Mouse (Mus musculus): Measurements from ENCODE around the gene Klhl36.
A peak's percentile ranks its signal among the peaks of the same experiment; 100 is the strongest.
"Not testable (repeated sequence)": the region's sequence is repeated elsewhere in the genome, so short reads cannot be mapped to it uniquely, and the experiment has no call there.

Gene Klhl36

DNA sequence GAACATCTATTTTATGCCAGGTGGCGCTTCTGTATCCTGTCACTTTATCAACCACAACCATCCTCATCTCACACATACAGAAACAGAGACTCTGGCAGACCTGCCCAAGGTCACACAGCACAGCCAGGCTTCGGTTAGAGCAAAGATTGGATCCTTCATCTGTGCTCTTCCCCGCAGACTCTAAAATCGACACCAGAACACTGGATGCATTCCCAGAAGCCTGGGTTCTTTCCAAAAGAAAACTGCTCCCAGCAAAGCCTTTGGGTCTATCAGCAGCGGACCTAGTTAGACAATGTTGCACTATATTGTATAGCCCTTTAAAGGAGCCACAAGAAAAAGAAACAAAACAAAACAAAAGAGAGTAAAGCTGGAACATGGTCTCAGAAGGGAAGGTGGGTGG lies 26.8 kb upstream of the Klhl36 start:
- DNase-seq (ENCODE audit: low spot score), result no peak

DNA sequence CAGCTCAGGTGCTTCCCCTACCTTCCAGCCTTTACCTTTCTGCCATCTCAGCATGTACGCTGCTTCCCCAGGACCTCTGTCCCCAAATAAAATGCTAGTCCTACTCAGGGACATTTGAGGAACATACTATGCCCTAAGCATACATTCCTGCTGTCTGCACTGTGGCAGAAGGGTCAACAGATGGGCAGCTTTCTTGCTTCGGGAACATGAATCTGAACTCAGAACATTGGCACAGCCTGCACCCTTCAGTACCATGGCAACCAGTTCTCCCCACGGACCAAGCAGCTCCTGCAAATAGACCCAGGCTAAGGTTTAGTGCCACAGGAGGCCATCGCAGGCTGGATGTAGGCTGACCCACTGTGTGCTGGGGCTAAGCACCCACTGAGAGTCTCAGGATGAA lies 25.2 kb upstream of the Klhl36 start:
- no peak for DNase-seq (ENCODE audit: low spot score)

DNA sequence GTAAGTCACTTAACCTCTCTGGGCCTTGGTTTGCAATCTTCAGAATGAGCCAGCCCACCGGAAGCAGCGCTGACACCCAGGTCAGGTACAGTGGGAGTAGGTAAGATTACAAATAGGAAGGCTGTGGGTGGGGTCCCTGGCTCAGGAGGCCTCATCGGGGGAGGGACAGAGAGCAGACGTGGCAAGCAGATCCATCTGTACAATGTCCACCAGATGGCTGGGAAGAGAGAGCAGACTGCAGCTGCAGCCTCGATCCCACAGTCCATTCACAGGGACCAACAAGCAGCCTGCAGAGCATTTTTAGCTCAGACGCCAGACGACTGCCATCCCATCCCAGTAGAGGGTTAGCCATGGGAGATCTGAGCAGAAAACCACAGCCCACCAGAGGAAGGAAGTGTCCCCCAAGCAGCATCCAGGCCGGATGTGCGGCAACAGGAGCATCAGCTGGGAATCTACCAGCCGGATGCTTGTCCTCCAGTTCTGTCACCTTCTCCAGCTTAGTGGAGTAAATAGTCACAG lies 24.5 kb upstream of the Klhl36 start:
- DNase-seq (ENCODE audit: low spot score), result no peak

DNA sequence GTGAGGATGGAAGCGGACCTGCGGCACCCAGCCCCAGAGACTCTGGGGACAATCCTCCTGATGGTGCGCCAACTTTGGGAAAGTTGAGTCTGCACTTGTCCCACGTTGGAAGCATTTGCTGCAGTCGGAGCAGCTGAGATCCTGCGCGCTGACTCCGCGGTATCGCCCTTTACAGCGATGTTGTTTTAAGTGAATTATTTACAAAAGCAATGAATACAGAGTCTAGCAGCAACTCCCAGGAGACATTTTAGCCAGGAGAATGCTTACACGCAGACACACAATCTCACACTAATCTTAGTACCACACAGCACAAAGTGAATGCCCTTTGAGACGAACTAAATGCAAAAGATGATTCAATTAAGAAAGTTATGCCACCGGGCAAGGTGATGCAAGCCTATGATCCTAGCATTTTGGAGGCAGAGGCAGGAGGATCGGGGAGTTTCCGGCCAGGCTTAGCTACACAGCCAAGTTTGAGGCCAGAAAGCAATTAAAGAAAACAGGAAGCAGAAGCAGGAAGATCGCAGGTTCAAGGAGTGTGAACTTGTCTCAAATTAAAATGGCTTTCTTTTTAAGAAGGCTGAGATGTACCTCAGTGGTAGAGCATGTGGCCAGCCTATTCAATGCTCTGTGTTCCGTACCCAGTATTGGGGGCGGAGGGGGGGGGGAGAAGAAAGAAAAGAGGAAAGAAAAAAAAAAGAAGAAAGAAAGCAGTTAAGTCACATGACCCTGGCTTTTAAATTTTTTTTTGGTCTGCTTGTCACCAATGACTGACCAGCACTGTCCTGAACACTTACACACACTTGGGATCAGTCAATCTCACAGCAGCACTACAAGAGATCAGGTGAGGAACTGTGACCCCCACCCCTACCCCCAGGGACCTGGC lies 23.7 kb upstream of the Klhl36 start:
- no peak for DNase-seq (ENCODE audit: low spot score)

DNA sequence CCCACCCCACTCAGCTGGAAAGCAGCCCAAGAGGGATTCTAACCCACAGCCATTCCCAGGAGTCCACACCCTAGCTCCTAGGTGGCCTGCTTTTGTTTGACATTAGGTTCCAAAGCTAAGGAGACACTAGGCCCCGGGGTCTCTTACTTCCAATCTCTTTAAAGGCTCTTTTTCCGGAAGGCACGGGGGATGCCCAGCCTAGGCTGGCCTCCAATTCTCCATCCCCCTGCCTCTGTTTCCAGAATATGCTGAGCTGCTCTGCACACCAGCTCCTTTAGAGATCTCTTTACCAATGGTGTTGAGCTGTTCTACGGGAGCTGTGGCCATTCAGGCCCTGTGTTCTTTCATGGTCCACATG lies 23.1 kb upstream of the Klhl36 start:
- no peak for DNase-seq (ENCODE audit: low spot score)

DNA sequence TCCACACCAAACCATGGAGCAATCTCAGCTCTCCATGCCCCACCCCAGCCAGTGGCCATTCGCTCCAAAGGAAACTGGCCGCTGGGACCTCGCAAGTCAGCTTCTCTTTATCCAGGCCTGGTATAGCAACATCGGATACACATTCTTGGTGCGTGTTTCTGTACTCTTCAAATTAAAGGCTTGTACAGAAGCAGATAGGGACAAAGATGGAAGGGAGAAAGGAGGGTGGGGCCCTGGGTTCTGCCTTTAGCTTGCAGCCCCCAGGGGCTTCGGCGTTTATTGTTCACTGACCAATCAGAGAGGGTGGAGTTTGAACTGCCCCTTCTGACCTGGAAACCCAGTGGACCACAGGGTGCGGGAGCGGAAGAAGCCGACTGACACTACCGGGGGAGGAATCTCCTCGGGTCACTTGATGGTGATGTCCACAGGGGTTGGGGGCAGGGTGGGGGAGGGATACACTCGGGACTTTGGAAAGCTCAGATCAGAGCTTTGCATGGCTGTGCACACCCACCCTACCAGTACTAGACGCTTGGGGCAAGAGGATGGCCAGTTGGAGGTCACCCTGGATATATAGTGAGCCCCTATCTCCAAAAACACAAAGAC lies 22.5 kb upstream of the Klhl36 start:
- DNase-seq (ENCODE audit: low spot score), result peak; percentile 56

DNA sequence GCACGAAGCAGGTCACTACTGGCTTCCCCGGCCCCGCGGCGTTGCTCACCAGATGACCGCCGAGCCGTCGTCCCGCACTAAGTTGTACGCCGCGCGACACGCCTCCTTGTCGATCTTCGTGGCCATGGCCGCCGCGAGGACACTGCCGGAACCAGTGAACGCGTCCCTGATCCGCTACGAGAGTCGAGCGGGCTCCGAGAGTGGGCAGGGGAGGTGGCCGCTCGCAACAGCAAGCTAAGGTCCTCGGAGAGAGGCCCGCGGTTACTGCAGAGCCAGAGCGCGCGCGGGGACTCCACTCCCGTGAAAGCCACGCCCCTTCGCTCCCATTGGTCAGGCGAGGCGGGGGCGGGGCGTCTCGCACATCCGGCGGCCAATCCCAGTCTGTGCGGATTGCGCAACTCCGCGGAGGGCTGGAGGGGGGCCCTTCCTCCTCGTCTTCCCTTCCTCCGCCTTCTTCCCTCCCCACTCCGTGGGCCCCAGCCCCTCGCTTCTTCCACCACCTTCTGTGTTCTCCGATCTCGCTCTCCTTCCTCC lies 21.7 kb upstream of the Klhl36 start, which contains the start of gene Cotl1:
Cotl1 (minus strand) TSS at position 270 of the 534 bp plus-strand sequence.
- DNase-seq (ENCODE audit: low spot score), result peak; percentile 97

DNA sequence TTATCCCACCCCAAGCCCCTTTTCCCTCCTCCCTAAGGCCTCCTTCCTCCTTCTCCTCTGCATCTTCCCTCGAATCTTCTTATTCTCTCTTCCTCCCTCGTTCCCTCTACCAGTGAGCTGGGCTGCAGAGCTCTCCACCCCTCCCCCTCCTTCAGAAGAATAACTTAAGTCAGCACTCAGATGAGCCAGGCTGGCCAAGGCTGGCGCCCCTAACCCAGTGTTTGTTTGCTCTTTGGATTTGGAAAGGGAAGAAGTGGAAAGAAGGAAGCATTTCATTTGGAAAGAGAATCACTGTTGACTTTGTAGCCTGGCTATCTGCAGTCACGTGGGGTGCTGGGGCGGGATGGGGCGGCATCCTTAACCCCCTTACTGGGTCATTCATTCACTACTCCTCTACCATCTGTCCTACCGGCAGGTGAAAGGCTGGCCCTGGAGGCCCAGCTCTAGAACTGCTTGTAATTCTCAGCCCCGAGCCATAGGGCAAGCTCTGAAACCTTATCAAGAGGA lies 21.1 kb upstream of the Klhl36 start:
- peak; percentile 50 for DNase-seq (ENCODE audit: low spot score)

DNA sequence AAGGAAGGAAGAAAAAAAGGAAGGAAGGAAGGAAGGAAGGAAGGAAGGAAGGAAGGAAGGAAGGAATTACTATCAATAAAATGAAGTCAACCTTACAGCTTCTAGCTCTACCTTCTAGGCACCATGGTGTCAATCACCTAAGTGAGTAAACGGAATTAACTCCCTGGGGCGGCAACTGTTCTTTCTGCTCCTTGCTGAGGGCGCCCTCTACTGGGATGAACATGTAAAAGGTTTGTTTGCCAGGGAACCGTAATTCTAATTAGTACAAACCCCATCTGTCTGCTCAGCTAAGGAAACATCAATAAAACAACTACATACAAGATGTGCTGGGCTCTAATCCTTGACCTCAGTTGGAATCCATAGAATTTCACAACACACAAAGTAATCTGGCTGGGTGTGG lies 18.6 kb upstream of the Klhl36 start:
- DNase-seq (ENCODE audit: low spot score), result peak; percentile 91

DNA sequence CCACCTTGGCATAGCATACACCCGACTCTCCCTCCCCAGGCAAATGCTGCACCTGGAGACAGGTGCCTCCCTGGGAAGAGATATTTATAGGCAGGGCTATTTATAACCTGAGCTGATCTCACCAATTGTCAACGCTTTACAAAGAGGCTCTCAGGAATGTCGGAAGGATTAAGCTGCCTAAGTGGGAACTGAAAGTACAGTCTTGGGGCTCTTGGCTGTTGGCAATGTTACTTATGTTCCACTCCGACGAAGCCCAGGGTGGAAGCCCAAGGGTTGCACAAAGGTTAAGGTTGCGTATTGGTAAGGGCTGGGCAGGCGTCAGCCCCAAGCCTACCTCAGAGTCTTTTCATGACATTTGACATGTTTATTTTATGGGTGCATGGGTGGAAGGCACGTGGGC lies 17.5 kb upstream of the Klhl36 start:
- no peak for DNase-seq (ENCODE audit: low spot score)

DNA sequence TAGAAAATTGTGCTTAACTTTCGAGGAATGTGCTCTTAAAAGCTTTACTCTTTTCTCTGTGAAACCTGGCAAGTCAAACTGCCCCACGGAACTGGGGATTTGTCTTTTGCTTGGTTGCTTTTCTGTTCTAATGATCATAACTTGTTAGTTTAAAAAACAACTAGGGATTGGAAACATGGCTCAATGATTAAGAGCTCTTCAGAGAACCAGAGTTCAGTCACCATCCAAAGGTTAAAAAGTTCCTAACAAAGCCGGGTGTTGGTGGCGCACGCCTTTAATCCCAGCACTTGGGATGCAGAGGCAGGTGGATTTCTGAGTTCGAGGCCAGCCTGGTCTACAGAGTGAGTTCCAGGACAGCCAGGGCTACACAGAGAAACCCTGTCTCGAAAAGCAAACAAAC lies 16.3 kb upstream of the Klhl36 start:
- not testable (repeated sequence) for DNase-seq (ENCODE audit: low spot score)

DNA sequence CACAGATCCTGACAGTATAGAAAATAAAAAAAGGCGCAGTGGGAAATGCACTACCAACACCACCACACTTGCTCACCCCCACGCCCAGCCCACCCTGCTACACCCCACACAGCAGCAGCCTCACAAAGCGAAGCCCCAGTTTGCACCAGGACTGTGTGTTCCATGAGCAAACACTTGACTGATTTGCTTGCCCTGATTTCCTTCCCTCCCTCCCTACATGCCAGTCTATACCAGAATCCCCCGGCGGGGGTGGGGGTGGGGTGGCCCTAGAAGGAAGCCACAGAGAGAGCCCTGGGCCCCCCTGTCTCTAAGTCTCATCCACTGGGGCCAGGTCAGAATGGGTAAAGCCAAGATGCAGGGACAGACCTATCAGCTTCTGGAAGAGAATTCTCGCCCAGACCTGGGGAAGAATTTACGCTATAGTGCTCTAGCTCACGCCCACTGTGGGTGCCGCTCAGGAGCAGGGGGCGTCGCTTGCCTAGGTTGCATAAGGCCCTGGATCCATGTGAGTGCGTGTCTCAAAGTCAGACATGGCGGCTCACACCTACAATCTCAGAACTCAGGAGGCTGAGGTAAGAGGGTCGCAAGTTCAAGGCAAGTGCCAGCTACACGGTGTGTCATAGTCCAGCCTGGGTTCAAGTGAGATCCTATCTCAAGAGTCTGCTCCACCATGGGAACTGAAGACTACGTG lies 14.7 kb upstream of the Klhl36 start:
- no peak for DNase-seq (ENCODE audit: low spot score)

DNA sequence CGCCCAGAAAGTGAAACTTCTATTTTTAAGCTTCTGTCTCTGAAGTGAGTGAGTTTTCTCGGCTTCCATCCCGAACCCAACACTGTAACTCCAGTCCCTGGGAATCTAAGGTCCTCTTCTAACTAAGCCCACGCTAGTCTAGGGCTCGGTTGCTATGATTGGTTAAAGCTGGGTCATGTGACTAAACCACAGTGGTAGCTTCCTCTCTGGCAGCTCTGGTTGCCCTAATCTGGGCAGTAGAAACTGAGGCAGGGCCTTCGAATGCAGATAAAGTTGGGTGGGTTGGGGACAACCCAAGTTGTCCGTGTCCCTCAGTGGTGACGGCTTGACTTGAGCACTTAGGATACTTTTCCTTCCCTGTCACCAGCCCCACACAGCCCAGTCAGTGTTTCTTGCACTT lies 8.5 kb upstream of the Klhl36 start:
- no peak for DNase-seq (ENCODE audit: low spot score)

DNA sequence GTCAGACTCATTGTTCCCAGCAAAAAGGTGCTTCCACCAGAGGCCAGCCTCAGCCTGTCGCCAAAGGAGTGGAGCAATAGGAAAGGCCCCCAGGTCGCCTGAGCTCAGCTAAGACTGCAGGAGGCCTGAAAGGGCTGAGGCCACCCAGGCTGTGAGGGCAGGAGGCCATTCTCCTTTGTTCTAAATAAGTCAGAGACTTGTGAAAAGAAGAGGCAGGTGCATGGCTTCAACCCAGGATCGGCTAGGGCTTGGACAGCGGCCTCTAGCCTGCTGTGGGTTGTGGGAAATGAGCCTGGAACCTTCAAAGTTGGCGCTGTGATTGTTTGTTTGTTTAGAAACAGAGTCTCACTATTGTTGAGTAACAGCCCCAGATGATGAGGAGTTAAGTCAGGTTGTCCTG lies 8.0 kb upstream of the Klhl36 start:
- no peak for DNase-seq (ENCODE audit: low spot score)

DNA sequence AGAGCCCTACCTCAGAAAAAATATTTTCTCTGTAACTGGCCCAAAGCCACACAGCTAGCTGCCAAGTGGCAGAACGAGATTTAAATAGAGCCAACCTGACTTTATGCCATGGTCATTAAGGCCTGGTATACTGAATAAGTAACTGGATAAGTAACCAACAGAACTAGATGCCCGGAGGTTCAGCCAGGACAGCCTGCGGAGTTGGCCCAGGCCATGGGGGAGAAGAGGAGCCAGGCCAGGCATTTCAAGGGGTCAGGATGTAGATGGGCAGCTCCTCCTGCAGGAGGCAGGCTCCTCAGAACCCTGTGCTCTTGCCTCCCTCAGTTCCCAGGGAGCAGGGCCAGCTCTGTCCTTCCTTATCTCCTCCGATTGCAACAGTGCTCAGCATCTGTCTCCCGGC lies 6.4 kb upstream of the Klhl36 start:
- no peak for DNase-seq (ENCODE audit: low spot score)

DNA sequence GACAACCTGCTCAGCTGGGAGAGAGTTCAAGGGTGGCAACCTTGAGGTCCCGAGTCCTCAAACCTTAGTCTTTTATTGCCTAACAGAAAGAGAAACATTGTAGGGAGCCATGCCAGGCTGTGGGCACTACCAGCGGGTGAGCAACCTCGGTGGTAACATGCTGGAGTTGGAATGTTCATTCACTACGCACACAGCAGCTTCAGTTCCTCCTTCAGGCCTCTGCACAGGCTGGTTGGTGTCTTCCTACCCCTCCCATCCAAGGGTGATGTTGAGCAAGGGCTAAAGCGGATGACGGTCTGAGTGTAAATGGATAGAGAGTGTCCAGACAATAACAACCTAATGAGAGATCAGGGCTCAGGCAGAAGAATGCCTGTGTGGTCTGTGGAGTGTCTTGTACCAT lies 4.3 kb upstream of the Klhl36 start:
- no peak for DNase-seq (ENCODE audit: low spot score)

DNA sequence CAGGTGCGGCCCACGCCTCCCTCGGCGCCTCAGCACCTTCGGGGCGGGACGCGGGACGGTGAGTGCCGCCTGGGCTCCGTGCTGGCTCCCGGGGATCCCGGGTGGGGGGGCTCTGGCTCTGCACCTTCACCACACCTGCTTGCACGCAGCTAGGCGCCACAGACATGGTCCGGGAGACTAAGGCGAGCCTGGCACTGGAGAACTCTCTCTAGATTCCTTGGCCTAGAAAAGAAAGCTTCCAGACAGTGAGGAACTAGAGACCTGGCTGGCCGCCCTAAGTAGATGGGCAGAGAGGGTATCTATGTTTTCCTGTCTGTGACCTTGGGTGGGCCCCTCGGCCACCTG lies 296 bp downstream of the Klhl36 start:
- no peak for DNase-seq (ENCODE audit: low spot score)

DNA sequence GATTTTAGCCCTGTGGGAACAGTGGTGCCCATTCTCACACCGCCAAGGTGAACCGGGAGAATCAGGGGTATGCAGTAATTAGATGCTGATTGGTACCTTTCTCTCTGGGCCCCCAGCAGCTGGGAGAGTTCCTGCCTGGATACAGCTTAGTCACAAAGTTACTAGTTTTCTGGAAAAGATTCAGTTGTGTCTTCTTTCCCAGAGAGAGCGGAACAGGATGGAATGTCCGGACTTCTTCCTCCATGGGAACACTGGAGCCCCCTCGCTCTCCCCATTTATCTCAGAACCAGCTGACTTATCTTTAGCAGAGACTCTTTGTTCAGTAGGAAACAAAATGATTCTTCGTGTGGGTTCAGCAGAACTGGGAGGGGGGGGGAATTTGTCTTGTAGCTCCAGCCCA lies 683 bp downstream of the Klhl36 start:
- no peak for DNase-seq (ENCODE audit: low spot score)

DNA sequence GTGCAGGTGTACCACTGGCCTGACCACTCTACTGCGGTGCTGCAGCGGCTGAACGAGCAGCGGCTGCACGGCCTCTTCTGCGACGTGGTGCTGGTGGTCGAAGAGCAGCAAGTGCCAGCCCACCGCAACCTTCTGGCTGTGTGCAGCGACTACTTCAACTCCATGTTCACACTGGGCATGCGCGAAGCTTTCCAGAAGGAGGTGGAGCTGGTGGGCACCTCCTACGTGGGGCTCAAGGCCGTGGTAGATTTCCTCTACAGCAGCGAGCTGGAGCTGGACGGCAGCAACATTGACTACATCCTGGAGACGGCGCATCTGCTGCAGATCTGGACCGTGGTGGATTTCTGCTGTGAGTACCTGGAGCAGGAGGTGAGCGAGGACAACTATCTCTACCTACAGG lies 7.5 kb downstream of the Klhl36 start:
- DNase-seq (ENCODE audit: low spot score), result no peak

DNA sequence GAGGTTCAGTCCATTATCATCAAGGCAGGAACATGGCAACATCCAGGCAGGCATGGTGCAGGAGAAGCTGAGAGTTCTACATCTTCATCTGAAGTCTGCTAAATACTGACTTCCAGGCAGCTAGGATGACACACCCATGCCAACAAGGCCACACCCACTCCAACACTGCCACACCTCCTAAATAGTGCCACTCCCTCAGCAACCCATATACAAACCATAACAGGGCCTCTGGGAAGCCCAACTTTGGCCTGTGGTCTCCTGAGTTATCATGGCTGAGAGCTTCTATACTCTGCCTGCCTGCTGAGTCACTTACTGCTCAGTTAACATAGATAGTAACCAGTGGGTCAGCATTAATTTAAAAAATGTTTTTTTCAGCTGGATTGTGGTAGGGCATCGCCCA lies 11.1 kb downstream of the Klhl36 start:
- DNase-seq (ENCODE audit: low spot score), result no peak

DNA sequence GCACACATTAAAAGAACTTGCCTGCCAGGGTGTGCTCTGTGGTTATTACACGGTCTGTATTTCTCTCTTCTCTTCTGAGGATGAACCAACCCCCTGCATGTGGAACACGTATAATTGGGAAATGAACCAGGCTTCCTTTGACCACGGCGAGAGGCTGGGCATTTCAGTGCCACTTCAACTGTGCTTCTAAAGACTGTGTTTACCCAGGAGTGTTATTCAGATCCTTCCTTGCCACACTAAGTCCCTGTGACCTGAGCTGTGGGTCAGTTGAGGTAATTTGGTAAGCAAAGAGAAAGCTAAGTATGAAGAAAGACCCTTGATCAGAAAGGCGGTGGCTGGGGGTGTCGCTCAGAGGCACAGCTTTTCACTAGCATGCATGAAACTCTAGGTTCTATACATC lies 19.2 kb downstream of the Klhl36 start:
- DNase-seq (ENCODE audit: low spot score), result no peak

DNA sequence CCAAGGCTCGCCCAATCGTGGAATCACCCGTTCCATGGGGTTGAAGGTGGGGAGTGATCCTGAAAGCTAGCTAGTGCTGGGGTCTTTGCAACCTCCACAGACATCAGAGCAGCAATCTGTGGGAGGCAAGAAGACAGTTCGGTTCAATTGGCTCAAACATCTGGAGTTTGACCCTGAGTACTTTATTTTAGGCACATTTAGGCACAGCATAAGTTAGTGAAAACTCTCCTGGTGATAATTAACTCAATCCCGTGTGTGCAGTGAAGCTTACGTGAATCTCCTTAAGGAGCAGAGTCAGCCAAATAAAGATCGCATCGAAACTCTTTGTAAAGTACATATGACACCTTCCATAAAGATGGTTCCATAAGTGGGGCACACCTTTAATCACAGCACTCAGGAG lies 19.9 kb downstream of the Klhl36 start:
- DNase-seq (ENCODE audit: low spot score), result no peak

DNA sequence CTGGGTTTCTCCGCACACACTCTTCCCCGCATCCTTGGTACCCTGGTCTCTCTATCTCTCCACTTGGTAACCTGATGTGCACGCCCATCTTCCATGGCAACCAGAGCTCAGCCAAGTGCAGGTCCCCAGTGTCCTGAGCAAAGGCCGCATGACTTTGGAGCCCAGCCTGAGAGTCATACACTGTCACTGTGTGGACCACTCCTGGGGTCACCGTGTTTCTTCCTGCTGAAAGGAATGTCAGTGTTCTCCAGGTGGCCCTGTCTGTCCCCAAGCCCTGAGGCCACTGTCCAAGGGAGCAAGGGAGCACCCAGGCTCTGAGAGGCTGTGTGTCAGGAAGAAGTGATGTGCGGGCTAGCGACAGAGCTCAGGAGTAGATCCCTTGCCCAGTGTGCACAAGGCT lies 21.2 kb downstream of the Klhl36 start:
- no peak for DNase-seq (ENCODE audit: low spot score)

Measured in retina, embryonic 14.5 days (tissue).